Mouse (Mus musculus) layer of hippocampus, adult 18-20 months (tissue): ENCODE results near the gene Itgb3. TPM values are rescaled to one million over a fixed set of nuclear protein-coding genes. Genes with fewer than 3 reads are reported as not detected.

Experiments used
- DNase-seq, 2 experiments: peaks; one replicate each; pipeline ENCODE4 v3.0.0; 2022; ENCODE audit warnings: low spot score in 2 of 2
- total RNA-seq, 2 experiments: library from RNA; stranded (reverse); gene quantifications; 2 replicates each; pipeline ENCODE4 v1.2.3; 2021

The Itgb3 gene
- total RNA-seq, 2 experiments from 2014 or later = 1.1 to 1.2 TPM

GRCm38 (mm10) chr11:104647188-104647867, 39.5 kb downstream of the Itgb3 start:
- DNase-seq = peak in 1 of 2 experiments; percentile 4

GRCm38 (mm10) chr11:104648571-104648970, 40.8 kb downstream of the Itgb3 start:
- peak in 1 of 2 experiments; percentile 25 for DNase-seq

- no peak for DNase-seq
These were observed 52.8 kb downstream of the Itgb3 start for GRCm38 (mm10) chr11:104660599-104660998.

GRCm38 (mm10) chr11:104661106-104661505, 53.3 kb downstream of the Itgb3 start:
- no peak for DNase-seq

GRCm38 (mm10) chr11:104661531-104662205, 53.9 kb downstream of the Itgb3 start:
- DNase-seq = peak; percentile 15 to 63

GRCm38 (mm10) chr11:104662573-104662972, 54.8 kb downstream of the Itgb3 start:
- no peak for DNase-seq

- DNase-seq = no peak
These were observed 55.6 kb downstream of the Itgb3 start for GRCm38 (mm10) chr11:104663241-104663877.

- DNase-seq = no peak
These were observed 56.1 kb downstream of the Itgb3 start for GRCm38 (mm10) chr11:104663878-104664261.

- DNase-seq = no peak
These were observed 56.6 kb downstream of the Itgb3 start for GRCm38 (mm10) chr11:104664441-104664840.

- DNase-seq = no peak
These were observed 59.6 kb downstream of the Itgb3 start for GRCm38 (mm10) chr11:104667399-104667798.

GRCm38 (mm10) chr11:104673412-104673811, 65.6 kb downstream of the Itgb3 start:
- DNase-seq = no peak

- no peak for DNase-seq
These were observed 67.0 kb downstream of the Itgb3 start for GRCm38 (mm10) chr11:104674768-104675167.

- DNase-seq = no peak
These were observed 77.7 kb downstream of the Itgb3 start, which contains the start of gene Gm11639 for GRCm38 (mm10) chr11:104685548-104685947. Gene Gm11639, plus strand, starts transcription at chr11:104685707.

GRCm38 (mm10) chr11:104693235-104693634, 85.4 kb downstream of the Itgb3 start:
- DNase-seq = peak; percentile 26 to 74

GRCm38 (mm10) chr11:104704097-104704496, 96.3 kb downstream of the Itgb3 start:
- no peak for DNase-seq

GRCm38 (mm10) chr11:104707084-104707483, 99.3 kb downstream of the Itgb3 start:
- DNase-seq = no peak

Other genes starting within 250 kb of the Itgb3 start
- 10 to 100 TPM; 71.2 to 72.1 TPM for gene Kansl1, start 139.1 kb upstream of the Itgb3 start, total RNA-seq
- gene Cdc27, start 57.4 kb upstream of the Itgb3 start, total RNA-seq = 10 to 100 TPM; 53.2 to 57.7 TPM
- 1 to 10 TPM; 2.3 to 3.0 TPM for gene Myl4, start 57.3 kb upstream of the Itgb3 start, total RNA-seq
- gene Gm11639, start 77.7 kb downstream of the Itgb3 start, total RNA-seq = under 1 TPM; 0.33 to 0.47 TPM